Mouse (Mus musculus) liver, adult 2 months (tissue): ENCODE results near the gene Fbxw2. TPM values are rescaled to one million over a fixed set of nuclear protein-coding genes. Genes with fewer than 3 reads are reported as not detected.
"Not testable (repeated sequence)": the region's sequence is repeated elsewhere in the genome, so short reads cannot be mapped to it uniquely, and the experiment has no call there.

Source experiments
- DNase-seq: peaks from one replicate; pipeline ENCODE4 v3.0.0-alpha.2; 2011; ENCODE audit warnings: low read depth, low spot score; ENCODE audit errors: extremely low read depth
- H3K27ac ChIP-seq: fragments of 200-500 bp; replicated peaks from 2 replicates; pipeline ENCODE4 v1.5.1; 2012; ENCODE audit warnings: low read depth, mild to moderate bottlenecking, control low read depth, inconsistent platforms, low read length; ENCODE audit not compliant: insufficient read depth
- H3K27me3 ChIP-seq: fragments of 200-500 bp; 2 replicates; pipeline ENCODE4 v1.6.1; 2012; ENCODE audit warnings: mild to moderate bottlenecking, moderate library complexity, low read length, inconsistent platforms; ENCODE audit not compliant: control insufficient read depth, insufficient read depth
- H3K36me3 ChIP-seq: fragments of 200-500 bp; 2 replicates; pipeline ENCODE4 v1.6.1; 2012; ENCODE audit warnings: low read length, inconsistent platforms; ENCODE audit not compliant: control insufficient read depth, insufficient read depth
- H3K4me1 ChIP-seq: fragments of 200-500 bp; 2 replicates; pipeline ENCODE4 v1.6.1; 2011; ENCODE audit warnings: low read length; ENCODE audit not compliant: control insufficient read depth, insufficient read depth
- H3K4me3 ChIP-seq: fragments of 200-500 bp; 2 replicates; pipeline ENCODE4 v1.5.1; 2011; ENCODE audit warnings: low read depth, mild to moderate bottlenecking, control low read depth, low read length, moderate library complexity; ENCODE audit not compliant: insufficient read depth
- H3K79me2 ChIP-seq: fragments of 200-500 bp; 2 replicates; pipeline ENCODE4 v1.6.1; 2012; ENCODE audit warnings: inconsistent platforms, mild to moderate bottlenecking, low read length, moderate library complexity; ENCODE audit not compliant: control insufficient read depth, insufficient read depth
- H3K9ac ChIP-seq: fragments of 200-500 bp; 2 replicates; pipeline ENCODE4 v1.6.1; 2012; ENCODE audit warnings: low read depth, mild to moderate bottlenecking, control low read depth, inconsistent platforms, low read length
- CTCF ChIP-seq: fragments of 200-500 bp; IDR thresholded peaks from 2 replicates; pipeline ENCODE4 v1.5.1; 2011; ENCODE audit warnings: low read depth, low read length, control low read depth
- POLR2A ChIP-seq: fragments of 200-500 bp; IDR thresholded peaks from 2 replicates; pipeline ENCODE4 v1.6.1; 2011; ENCODE audit warnings: low read length, control low read depth; ENCODE audit not compliant: insufficient read depth; ENCODE audit errors: extremely low read depth
- WGBS: fragments of 180-500 bp; shearing (Covaris S2); methylation state at CpG from one replicate; pipeline ENCODE4 v1.1.7; 2018; 5-methylcytosine and 5-hydroxymethylcytosine counted together
- polyA plus RNA-seq: library from polyadenylated mRNA; depleted of rRNA; stranded (reverse); fragments of >200 nt; gene quantifications from 2 replicates; pipeline ENCODE4 v1.2.3, GENCODE M21; 2012
- total RNA-seq: library from RNA; depleted of rRNA; stranded (reverse); fragments of >200 nt; gene quantifications from 2 replicates; pipeline ENCODE4 v1.2.3, GENCODE M21; 2014

Gene Fbxw2
- total and polyA plus RNA-seq, 2 experiments = 24.2 to 51.9 TPM

- peak overlapping the region; percentile 90 for H3K9ac ChIP-seq
- no peaks in the 10 kb centered on the region for H3K27me3 ChIP-seq
- H3K4me3 ChIP-seq = peak overlapping the region; percentile 91
- 4% methylated on average over 39 of the region's 39 CpGs for WGBS
- peaks cover 10% of the 10 kb centered on the region for H3K36me3 ChIP-seq
- DNase-seq = peak; percentile 95
- peak overlapping the region; percentile 73 for H3K27ac ChIP-seq
- TF ChIP-seq POLR2A (peak; percentile 83), CTCF (no peak)
- peaks cover 18% of the 10 kb centered on the region for H3K4me1 ChIP-seq
- H3K79me2 ChIP-seq = peaks cover 17% of the 10 kb centered on the region; the same call in 1 of the 2 replicates
These were observed 24.3 kb downstream of the Fbxw2 start for GRCm38 (mm10) chr2:34801516-34802482.

- H3K27ac ChIP-seq = no peak overlapping the region
These were observed 25.7 kb downstream of the Fbxw2 start for GRCm38 (mm10) chr2:34800371-34800770.

GRCm38 (mm10) chr2:34799357-34800256 lies 26.5 kb downstream of the Fbxw2 start, which contains the start of gene Rabepk:
Gene Rabepk (minus strand): TSS chr2:34799912.
- DNase-seq = peak; percentile 77
- H3K9ac ChIP-seq = peak within 1 kb of the TSS; percentile 76
- 2% methylated on average over 44 of the region's 44 CpGs for WGBS
- peak within 1 kb of the TSS; percentile 84 for H3K4me3 ChIP-seq
- TF ChIP-seq POLR2A (peak; percentile 25; the same call in 1 of the 2 replicates), CTCF (no peak)
- H3K27ac ChIP-seq = peak within 1 kb of the TSS; percentile 68
- no peaks in the 10 kb centered on the region; the same call in 1 of the 2 replicates for H3K36me3 ChIP-seq
- peaks cover 8% of the 10 kb centered on the region; the same call in 1 of the 2 replicates for H3K79me2 ChIP-seq
- H3K4me1 ChIP-seq = peaks cover 8% of the 10 kb centered on the region
- no peaks in the 10 kb centered on the region for H3K27me3 ChIP-seq

More at GRCm38 (mm10) chr2:34800371-34800770, 25.7 kb downstream of the Fbxw2 start:
- Histone ChIP-seq H3K9ac (no peak overlapping the region), H3K27me3 (no peaks in the 10 kb centered on the region), H3K4me3 (no peak overlapping the region), H3K79me2 (peaks cover 9% of the 10 kb centered on the region; the same call in 1 of the 2 replicates), H3K36me3 (peaks cover 2% of the 10 kb centered on the region; the same call in 1 of the 2 replicates), H3K4me1 (peaks cover 14% of the 10 kb centered on the region)
- no peak for DNase-seq
- TF ChIP-seq CTCF = no peak
- no peak for TF ChIP-seq POLR2A
- 70% methylated on average over 7 of the region's 7 CpGs for WGBS

- H3K4me1 ChIP-seq = peaks cover 3% of the 10 kb centered on the region; the same call in 1 of the 2 replicates
- H3K27me3 ChIP-seq = no peaks in the 10 kb centered on the region
- H3K9ac ChIP-seq = no peak overlapping the region
- H3K27ac ChIP-seq = no peak overlapping the region
- H3K36me3 ChIP-seq = no peaks in the 10 kb centered on the region; the same call in 1 of the 2 replicates
- TF ChIP-seq POLR2A (no peak), CTCF (no peak)
- no peak overlapping the region for H3K4me3 ChIP-seq
- WGBS = 90% methylated on average over 7 of the region's 7 CpGs
- no peak for DNase-seq
- no peaks in the 10 kb centered on the region; the same call in 1 of the 2 replicates for H3K79me2 ChIP-seq
These were observed 30.7 kb downstream of the Fbxw2 start for GRCm38 (mm10) chr2:34795426-34795825.

GRCm38 (mm10) chr2:34794511-34794910 lies 31.6 kb downstream of the Fbxw2 start:
- TF ChIP-seq CTCF = no peak
- TF ChIP-seq POLR2A = no peak
- 95% methylated on average over 2 of the region's 2 CpGs for WGBS
- Histone ChIP-seq H3K4me3 (no peak overlapping the region), H3K27me3 (no peaks in the 10 kb centered on the region), H3K4me1 (peaks cover 3% of the 10 kb centered on the region; the same call in 1 of the 2 replicates), H3K9ac (no peak overlapping the region), H3K36me3 (no peaks in the 10 kb centered on the region; the same call in 1 of the 2 replicates), H3K27ac (no peak overlapping the region), H3K79me2 (no peaks in the 10 kb centered on the region; the same call in 1 of the 2 replicates)
- no peak for DNase-seq

- not testable (repeated sequence) for H3K27me3 ChIP-seq, H3K79me2 ChIP-seq, DNase-seq, H3K4me1 ChIP-seq, H3K36me3 ChIP-seq, H3K9ac ChIP-seq, H3K4me3 ChIP-seq, H3K27ac ChIP-seq
- 89% methylated on average over 2 of the region's 2 CpGs for WGBS
These were observed 33.6 kb downstream of the Fbxw2 start for GRCm38 (mm10) chr2:34792543-34792942.
